Mouse (Mus musculus): ENCODE data around the gene Nek6. TPM values are rescaled to one million over a fixed set of nuclear protein-coding genes. Genes with fewer than 3 reads are reported as not detected.

The Nek6 gene
- total RNA-seq, 2 experiments from 2014 or later, result 17.2 to 17.5 TPM

GRCm38 (mm10) chr2:38623821-38624590, 112.6 kb downstream of the Nek6 start:
- no peak for DNase-seq

DNA sequence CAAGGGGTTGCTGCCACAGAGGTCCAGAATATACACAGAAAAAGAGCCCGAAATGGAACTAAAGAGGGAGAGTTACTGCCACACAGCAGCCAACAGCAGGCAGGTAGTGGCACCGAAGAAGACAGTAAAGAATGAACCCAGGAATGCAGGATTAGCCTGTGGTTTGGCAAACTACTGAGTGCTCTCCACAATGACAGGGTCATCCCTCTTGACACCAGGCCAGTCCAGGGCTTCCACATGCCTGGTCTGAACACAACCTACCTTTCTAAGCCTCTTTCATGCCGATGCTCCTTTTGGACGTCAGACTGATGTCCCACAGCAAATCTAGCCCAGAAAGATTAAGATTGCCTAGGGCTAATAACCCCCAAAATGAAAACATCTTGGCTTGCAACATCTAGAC, 117.4 kb downstream of the Nek6 start:
- no peak for DNase-seq

- DNase-seq, result no peak
Observed at GRCm38 (mm10) chr2:38629451-38629850, 118.0 kb downstream of the Nek6 start.

- no peak for DNase-seq
Observed at GRCm38 (mm10) chr2:38630574-38630973, 119.1 kb downstream of the Nek6 start.

DNA sequence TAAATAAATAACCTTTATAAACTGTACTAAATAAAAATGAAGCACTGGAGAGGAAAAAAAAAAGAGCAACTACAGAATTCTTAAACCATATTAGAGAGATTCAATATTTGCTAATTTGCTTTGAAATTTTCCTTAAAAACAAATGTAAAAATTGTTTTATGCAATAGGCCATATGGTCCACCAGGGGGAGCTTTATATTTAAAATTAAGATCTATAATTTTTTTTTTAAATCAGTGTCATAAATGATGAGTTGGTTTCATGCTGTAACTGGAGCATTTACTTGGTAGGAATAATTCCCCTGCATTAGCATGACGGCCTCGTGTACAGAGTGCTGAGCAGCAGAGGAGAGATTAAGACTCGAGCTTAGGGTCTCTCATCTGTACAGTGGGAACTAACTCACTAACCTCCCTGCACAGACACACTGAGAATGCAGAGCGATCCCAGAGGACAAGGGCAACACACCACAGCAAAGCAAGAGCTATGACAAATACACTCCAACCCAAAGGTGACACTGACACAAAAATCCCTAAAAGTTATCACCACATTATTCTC, 126.3 kb downstream of the Nek6 start:
- DNase-seq, result no peak

DNA sequence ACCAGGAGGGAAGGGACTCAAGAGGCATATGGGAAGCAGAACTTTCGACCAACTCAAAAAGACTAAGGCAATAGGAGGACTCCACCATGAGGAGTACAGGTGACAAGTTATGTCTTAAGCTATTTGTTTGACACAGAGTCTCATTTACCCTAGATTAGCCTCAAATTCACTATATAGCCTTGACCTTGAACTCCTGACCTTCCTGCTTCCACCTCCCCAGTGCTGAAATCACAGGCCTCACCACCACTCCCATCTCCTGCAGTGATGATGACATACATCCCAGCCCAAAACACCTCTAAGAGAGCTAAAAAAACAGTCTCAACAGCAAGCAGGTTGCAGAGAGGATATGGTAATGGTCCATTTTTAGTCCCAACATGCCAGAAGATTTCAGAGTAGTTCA, 130.3 kb downstream of the Nek6 start:
- DNase-seq, result no peak

- peak; percentile 86 for DNase-seq
Observed at GRCm38 (mm10) chr2:38643625-38644427, 132.4 kb downstream of the Nek6 start, which contains the start of gene Psmb7. Gene Psmb7, minus strand, starts transcription at chr2:38644087.

Small RNAs within 50 kb of the gene (microRNA-seq; reads per million reads assigned to microRNA genes)
- 0 reads per million in 2 experiments for gene Gm27634

Other genes starting within 250 kb of the Nek6 start
- 10 to 100 TPM; 28.3 to 29.8 TPM for gene Dennd1a, start 224.3 kb upstream of the Nek6 start, total RNA-seq (2021)
- 1 to 10 TPM in 1 of 2 experiments, under 1 TPM in 1; 0.59 to 1.2 TPM for gene Lhx2, start 172.4 kb upstream of the Nek6 start, total RNA-seq (2021)
- gene Psmb7, start 132.4 kb downstream of the Nek6 start, total RNA-seq (2021), result 100 to 1,000 TPM; 278 to 306 TPM
- gene Nr5a1, start 202.9 kb downstream of the Nek6 start, total RNA-seq (2021), result not detected